Mouse (Mus musculus) kidney, postnatal 0 days (tissue): Measurements from ENCODE around the gene Myt1l. TPM values are rescaled to one million over a fixed set of nuclear protein-coding genes. Genes with fewer than 3 reads are reported as not detected.

ENCODE experiments used
- ATAC-seq: fragments of 200-750 bp; cut with Nextera tagmentation; replicated peaks from 2 replicates; pipeline ENCODE4 v1.8.0; 2017; ENCODE audit warnings: low read depth, moderate number of reproducible peaks, moderate TSS enrichment, moderate library complexity; ENCODE audit not compliant: low FRiP score
- DNase-seq: peaks from one replicate; pipeline ENCODE4 v3.0.0-alpha.2; 2016; ENCODE audit warnings: low spot score
- H3K27ac ChIP-seq: fragments of 300-500 bp; sonication (generic); 2 replicates; pipeline ENCODE4 v1.5.1; 2014; ENCODE audit warnings: mild to moderate bottlenecking
- H3K27me3 ChIP-seq: fragments of 300-500 bp; sonication (generic); 2 replicates; pipeline ENCODE4 v1.6.1; 2014; ENCODE audit warnings: low read length, mixed read lengths; ENCODE audit not compliant: insufficient read depth
- H3K36me3 ChIP-seq: fragments of 300-500 bp; sonication (generic); 2 replicates; pipeline ENCODE4 v1.6.1; 2014; ENCODE audit warnings: low read length, mixed read lengths; ENCODE audit not compliant: insufficient read depth
- H3K4me1 ChIP-seq: fragments of 300-500 bp; sonication (generic); replicated peaks from 2 replicates; pipeline ENCODE4 v1.6.1; 2014; ENCODE audit warnings: antibody characterized with exemption, low read length, mixed read lengths; ENCODE audit not compliant: insufficient read depth
- H3K4me2 ChIP-seq: fragments of 300-500 bp; sonication (generic); 2 replicates; pipeline ENCODE4 v1.6.1; 2014; ENCODE audit warnings: mild to moderate bottlenecking, low read length, moderate library complexity, mixed read lengths
- H3K4me3 ChIP-seq: fragments of 300-500 bp; sonication (generic); replicated peaks from 2 replicates; pipeline ENCODE4 v1.5.1; 2014; ENCODE audit warnings: low read depth, low read length
- H3K9ac ChIP-seq: fragments of 300-500 bp; sonication (generic); 2 replicates; pipeline ENCODE4 v1.6.1; 2014; ENCODE audit warnings: low read depth, low read length
- H3K9me3 ChIP-seq: fragments of 300-500 bp; sonication (generic); replicated peaks from 2 replicates; pipeline ENCODE4 v1.6.1; 2016; ENCODE audit warnings: low read length, inconsistent platforms, mixed read lengths
- CTCF ChIP-seq: IDR thresholded peaks from 2 replicates; pipeline ENCODE4 v1.5.1; 2016; ENCODE audit warnings: antibody characterized with exemption, low read depth, mild to moderate bottlenecking, moderate library complexity
- WGBS: fragments of 180-500 bp; shearing (Covaris S2); extraction: QIAGEN DNeasy Blood & Tissue Kit; methylation state at CpG from one replicate; pipeline ENCODE4 v1.1.7; 2014; 5-methylcytosine and 5-hydroxymethylcytosine counted together
- polyA plus RNA-seq: library from polyadenylated mRNA; unstranded; fragments of >200 nt; fragmentation: Nextera tagmentation; extraction: Ambion mirVana; gene quantifications from 2 replicates; pipeline ENCODE4 v1.2.1, GENCODE M21; 2015

Myt1l gene
- polyA plus RNA-seq, 1 experiment from 2014 or later: 0.07 TPM

GRCm38 (mm10) chr12:29712795-29713721 is 184.9 kb downstream of the Myt1l start:
- H3K27me3 ChIP-seq: no peaks in the 10 kb centered on the region
- H3K9ac ChIP-seq: no peak overlapping the region
- no peak for TF ChIP-seq CTCF
- DNase-seq (peak; percentile 5), ATAC-seq (no peak)
- no peak overlapping the region for H3K4me3 ChIP-seq
- no peaks in the 10 kb centered on the region for H3K9me3 ChIP-seq
- no peak overlapping the region for H3K27ac ChIP-seq
- H3K4me1 ChIP-seq: no peaks in the 10 kb centered on the region
- 76% methylated on average over 15 of the region's 15 CpGs for WGBS
- H3K36me3 ChIP-seq: no peaks in the 10 kb centered on the region
- peak overlapping the region; percentile 34; the same call in 1 of the 2 replicates for H3K4me2 ChIP-seq

- Histone ChIP-seq H3K27me3 (no peaks in the 10 kb centered on the region), H3K9me3 (no peaks in the 10 kb centered on the region), H3K27ac (no peak overlapping the region), H3K36me3 (no peaks in the 10 kb centered on the region), H3K4me1 (no peaks in the 10 kb centered on the region), H3K9ac (no peak overlapping the region), H3K4me3 (no peak overlapping the region), H3K4me2 (no peak overlapping the region)
- ATAC-seq (no peak), DNase-seq (no peak)
- WGBS: 89% methylated on average over 17 of the region's 17 CpGs
- no peak for TF ChIP-seq CTCF
Measured at GRCm38 (mm10) chr12:29723722-29724338, 195.6 kb downstream of the Myt1l start.

- no peak overlapping the region for H3K27ac ChIP-seq
- no peak for DNase-seq
- TF ChIP-seq CTCF: no peak
- no peak for ATAC-seq
- 77% methylated on average over 2 of the region's 2 CpGs for WGBS
- no peak overlapping the region for H3K9ac ChIP-seq
- H3K4me1 ChIP-seq: no peaks in the 10 kb centered on the region
- no peaks in the 10 kb centered on the region for H3K27me3 ChIP-seq
- no peaks in the 10 kb centered on the region for H3K9me3 ChIP-seq
- H3K4me3 ChIP-seq: no peak overlapping the region
- no peak overlapping the region for H3K4me2 ChIP-seq
- no peaks in the 10 kb centered on the region for H3K36me3 ChIP-seq
Measured at GRCm38 (mm10) chr12:29728294-29728693, 200.1 kb downstream of the Myt1l start.

GRCm38 (mm10) chr12:29740346-29741025 is 212.3 kb downstream of the Myt1l start:
- no peaks in the 10 kb centered on the region for H3K9me3 ChIP-seq
- no peak overlapping the region for H3K4me3 ChIP-seq
- H3K27me3 ChIP-seq: no peaks in the 10 kb centered on the region
- H3K36me3 ChIP-seq: no peaks in the 10 kb centered on the region
- ATAC-seq (no peak), DNase-seq (no peak)
- no peak overlapping the region for H3K27ac ChIP-seq
- no peak overlapping the region for H3K9ac ChIP-seq
- TF ChIP-seq CTCF: no peak
- H3K4me1 ChIP-seq: no peaks in the 10 kb centered on the region
- H3K4me2 ChIP-seq: no peak overlapping the region
- WGBS: 72% methylated on average over 8 of the region's 8 CpGs

GRCm38 (mm10) chr12:29741181-29741580 is 213.0 kb downstream of the Myt1l start:
- no peak overlapping the region for H3K27ac ChIP-seq
- TF ChIP-seq CTCF: no peak
- no peaks in the 10 kb centered on the region for H3K9me3 ChIP-seq
- H3K36me3 ChIP-seq: no peaks in the 10 kb centered on the region
- no peak overlapping the region for H3K4me2 ChIP-seq
- no peaks in the 10 kb centered on the region for H3K4me1 ChIP-seq
- no peak for DNase-seq
- no peak overlapping the region for H3K4me3 ChIP-seq
- no peak for ATAC-seq
- H3K27me3 ChIP-seq: no peaks in the 10 kb centered on the region
- 89% methylated on average over 6 of the region's 6 CpGs for WGBS
- H3K9ac ChIP-seq: no peak overlapping the region

- no peak overlapping the region for H3K4me3 ChIP-seq
- no peaks in the 10 kb centered on the region for H3K36me3 ChIP-seq
- H3K9me3 ChIP-seq: no peaks in the 10 kb centered on the region
- DNase-seq (no peak), ATAC-seq (no peak)
- H3K27ac ChIP-seq: no peak overlapping the region
- WGBS: 84% methylated on average over 4 of the region's 4 CpGs
- TF ChIP-seq CTCF: no peak
- H3K4me1 ChIP-seq: no peaks in the 10 kb centered on the region
- no peaks in the 10 kb centered on the region for H3K27me3 ChIP-seq
- H3K4me2 ChIP-seq: no peak overlapping the region
- H3K9ac ChIP-seq: no peak overlapping the region
Measured at GRCm38 (mm10) chr12:29750604-29751128, 222.5 kb downstream of the Myt1l start.
